Mouse (Mus musculus): ENCODE data around the gene Park7.

DNA sequence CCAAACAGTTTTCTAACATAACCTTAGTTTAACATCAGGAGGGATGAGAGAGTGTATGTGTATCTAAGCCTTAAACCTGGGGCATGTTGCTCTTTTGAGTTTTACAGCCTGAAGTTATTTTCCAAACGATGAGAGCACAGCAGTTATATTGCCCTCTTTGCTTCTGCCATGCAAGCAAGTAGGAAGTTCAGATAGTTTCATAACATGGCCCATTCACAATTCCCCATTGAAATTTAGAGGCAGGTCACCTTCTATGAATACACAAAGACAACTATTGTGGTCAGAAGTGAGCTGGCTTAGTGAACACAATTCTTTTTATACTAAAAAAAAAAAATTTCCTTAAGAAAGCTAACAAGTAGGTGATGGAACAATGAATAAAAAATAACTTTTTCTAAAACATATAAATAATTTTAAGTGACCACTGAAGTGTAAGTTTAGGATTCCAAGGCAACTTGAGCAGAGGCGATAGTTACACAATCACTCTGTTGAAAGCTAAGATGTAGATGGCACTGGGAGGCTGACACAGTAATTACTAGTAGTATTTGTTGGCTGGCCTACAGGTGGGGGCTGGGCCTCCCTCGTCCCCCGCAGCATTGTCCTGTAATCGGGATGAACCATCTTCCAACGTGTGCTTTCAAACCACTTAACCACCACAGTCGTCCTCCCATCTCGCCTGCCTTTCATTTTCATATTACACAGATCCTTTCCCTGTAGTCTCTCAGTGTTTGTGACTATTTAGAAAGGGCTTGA, 51.4 kb downstream of the Park7 start:
- no peak for TF ChIP-seq ZC3H11A (IDR thresholded peaks at IDR 0.05; ENCODE audit: borderline replicate concordance, low read depth, low read length)
- no peak for TF ChIP-seq HCFC1 (IDR thresholded peaks at IDR 0.05; ENCODE audit: borderline replicate concordance, insufficient read depth, low read length)
- TF ChIP-seq MAFK (IDR thresholded peaks at IDR 0.05; ENCODE audit: insufficient read depth, low read depth, low read length): no peak
- TF ChIP-seq CHD2 (IDR thresholded peaks at IDR 0.05; ENCODE audit: low read depth, low read length): no peak
